Mouse (Mus musculus) c-Kit-positive CD71-positive TER-119-positive erythroid progenitor cells, embryonic 14.5 days (primary cell): ENCODE results near the gene Tomm5.
"Not testable (repeated sequence)": the region's sequence is repeated elsewhere in the genome, so short reads cannot be mapped to it uniquely, and the experiment has no call there.

Experiments
- DNase-seq: peaks from one replicate; pipeline ENCODE4 v3.0.0-alpha.2; 2013; ENCODE audit warnings: low spot score

The Tomm5 gene

DNA sequence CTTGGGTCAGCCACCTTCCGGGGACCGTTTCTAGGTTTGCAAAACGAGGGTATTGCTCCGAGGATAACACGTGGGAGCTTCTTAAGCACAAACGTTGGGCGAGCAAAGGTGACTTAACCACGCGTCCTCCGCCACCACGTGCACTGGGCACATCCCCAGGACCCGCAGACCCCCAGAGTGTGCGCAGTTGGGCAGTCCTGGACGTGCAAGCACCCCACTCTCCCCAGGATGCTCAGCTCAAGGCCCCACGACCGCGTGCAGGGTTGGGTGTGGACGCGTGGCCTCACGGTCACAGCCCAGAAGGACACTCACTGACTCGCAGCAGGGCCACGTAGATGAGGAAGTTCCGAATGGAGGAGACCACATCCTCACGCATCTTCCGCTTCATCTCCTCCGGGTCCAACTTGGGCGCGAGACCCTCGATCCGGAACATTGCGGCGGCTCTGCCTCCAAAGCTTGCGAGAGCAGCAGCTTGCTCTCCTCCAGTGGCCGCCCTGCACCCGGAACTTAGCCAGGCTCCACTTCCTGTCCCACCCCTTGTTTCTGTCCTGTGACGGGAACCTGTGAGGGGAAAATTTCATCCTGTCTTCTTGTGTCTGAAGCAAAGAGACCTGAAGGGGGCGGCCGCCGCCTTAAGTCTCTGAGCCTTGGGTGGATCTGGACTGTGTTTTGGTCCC lies at the start of gene Tomm5:
TSS of gene Tomm5 (minus strand) at position 514 of the 677 bp plus-strand sequence.
- DNase-seq = peak; percentile 82

- no peak for DNase-seq
Observed at GRCm38 (mm10) chr4:45156433-45156832, 48.5 kb upstream of the Tomm5 start.

- no peak for DNase-seq
Observed at GRCm38 (mm10) chr4:45143005-45143404, 35.1 kb upstream of the Tomm5 start.

DNA sequence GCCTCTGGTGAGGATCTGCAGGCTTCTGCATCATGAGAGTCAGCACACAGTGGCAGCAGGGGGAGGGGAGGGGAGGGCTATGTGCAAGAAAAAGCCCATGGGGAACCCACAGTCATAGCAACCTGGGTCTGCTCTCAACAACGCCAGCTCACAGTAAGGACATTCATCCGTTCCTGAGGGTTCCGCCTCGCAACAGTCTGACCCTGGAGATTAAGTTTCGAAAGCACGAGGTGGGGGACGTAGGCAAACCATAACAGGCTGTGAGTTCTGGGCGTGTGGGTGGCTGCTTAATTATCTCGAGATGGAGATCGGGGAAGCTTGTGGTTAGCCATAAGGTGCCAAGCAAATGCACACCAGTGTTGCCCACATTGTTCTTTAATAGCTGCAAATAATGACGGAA lies 34.5 kb upstream of the Tomm5 start:
- DNase-seq = no peak

GRCm38 (mm10) chr4:45141835-45142234 lies 33.9 kb upstream of the Tomm5 start:
- no peak for DNase-seq

DNA sequence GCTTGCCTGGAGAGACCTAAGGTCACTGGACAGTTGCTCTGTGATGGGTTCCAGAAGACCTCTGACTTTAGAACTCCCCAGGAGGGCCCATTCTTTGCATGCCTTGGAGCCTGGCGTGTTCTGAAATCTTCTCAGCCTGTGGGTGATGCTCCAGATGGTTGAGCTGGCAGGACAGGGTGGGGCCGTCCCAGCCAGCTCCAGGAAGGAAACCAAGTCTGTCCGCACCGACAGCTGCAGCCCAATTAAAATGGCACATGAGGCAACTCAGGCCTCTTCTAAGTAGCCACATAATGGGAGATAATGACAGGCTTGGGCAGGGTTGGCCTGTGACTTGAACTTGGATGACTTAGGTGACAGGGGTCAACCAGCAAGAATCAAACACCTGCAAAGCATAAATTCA lies 29.7 kb upstream of the Tomm5 start:
- DNase-seq = no peak

DNA sequence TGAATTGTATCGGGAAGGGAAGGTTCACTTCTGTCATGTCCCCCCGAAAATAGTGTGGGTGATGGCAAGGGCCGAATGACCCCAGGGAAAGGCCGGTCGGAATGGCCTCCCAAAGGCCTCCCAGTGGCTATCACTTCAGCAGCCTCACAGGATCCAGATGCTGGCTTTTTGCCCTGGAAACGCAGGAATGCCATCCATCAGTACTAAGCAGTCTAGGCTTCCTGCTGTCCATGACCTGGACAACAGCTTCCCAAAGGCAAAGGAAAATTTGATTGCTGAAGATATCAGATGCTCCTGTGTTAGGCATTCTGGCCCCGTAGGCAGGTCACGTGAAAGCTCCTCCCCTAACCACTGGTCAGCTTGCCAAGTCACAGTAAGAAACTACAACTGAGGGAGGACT lies 26.6 kb upstream of the Tomm5 start:
- DNase-seq = no peak

DNA sequence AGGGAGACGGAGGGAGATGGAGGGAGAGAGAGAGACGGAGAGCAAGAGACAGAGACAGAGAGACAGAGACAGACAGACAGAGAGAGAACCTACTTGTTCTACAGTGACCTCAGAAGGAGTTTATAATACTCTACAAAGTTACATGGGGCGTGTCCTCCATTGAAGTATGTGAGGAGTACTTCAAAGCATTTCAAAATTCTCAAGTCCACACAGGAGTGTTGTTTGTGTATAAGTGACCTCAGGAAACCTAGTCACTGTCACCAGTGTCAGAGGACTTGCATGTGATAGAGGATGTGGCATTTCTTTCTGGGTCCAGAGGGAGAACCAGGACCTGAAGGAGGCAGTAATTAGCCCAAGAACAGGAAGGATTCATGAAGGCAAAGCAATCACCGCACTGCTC lies 23.1 kb upstream of the Tomm5 start:
- no peak for DNase-seq

DNA sequence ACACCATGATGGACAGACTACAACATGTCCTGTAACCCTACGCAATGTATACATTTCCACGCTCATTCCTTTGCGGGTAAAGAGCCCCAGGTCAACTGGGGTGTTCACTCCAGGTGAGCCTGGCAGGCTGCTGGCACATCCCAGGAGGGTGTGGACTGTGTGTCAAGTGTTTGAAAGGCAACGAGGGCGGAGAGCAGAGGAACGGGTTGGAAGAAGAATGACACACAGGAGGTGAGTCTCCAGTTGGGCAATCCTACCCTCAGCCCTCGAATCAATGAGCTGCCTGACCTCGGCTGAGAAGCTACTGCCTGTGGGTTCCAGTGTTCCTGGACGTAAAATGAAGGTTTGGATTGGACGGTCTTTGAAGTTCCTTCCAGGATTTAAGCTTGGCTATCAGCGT lies 13.4 kb upstream of the Tomm5 start:
- DNase-seq = no peak

DNA sequence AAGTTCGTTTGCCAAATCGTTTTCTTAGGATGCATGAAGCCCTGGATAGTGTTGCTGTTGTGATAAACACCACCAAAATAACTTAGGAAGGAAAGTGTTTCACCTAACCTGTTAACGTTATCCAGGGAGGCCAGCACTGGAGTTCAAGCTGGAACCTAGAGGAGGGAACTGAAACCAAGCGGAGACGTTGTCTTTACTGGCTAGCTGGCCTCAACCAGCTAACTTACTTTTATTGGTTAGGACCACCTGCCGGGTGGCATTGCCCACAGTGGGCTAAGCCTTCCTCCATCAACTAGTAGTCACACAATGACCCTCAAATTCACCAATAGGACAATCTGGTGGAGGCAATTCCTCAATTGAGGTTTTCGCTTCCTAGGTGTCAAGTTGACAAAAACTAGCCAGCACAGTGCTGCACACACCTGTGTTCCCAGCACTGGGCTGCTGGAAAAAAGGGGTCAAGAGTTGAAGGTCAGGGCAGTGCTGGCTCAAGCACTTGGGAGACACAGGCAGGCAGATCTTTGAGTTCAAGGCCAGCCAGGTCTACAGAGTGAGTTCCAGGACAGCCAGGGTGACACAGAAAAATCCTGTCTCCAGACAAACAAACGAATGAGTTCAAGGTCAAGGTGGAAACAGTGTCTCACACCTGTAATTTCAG lies 669 bp upstream of the Tomm5 start:
- DNase-seq = no peak

GRCm38 (mm10) chr4:45107066-45107465 lies 848 bp downstream of the Tomm5 start:
- peak; percentile 14 for DNase-seq

- DNase-seq = peak; percentile 31
Observed at GRCm38 (mm10) chr4:45106409-45106808, 1.5 kb downstream of the Tomm5 start.

DNA sequence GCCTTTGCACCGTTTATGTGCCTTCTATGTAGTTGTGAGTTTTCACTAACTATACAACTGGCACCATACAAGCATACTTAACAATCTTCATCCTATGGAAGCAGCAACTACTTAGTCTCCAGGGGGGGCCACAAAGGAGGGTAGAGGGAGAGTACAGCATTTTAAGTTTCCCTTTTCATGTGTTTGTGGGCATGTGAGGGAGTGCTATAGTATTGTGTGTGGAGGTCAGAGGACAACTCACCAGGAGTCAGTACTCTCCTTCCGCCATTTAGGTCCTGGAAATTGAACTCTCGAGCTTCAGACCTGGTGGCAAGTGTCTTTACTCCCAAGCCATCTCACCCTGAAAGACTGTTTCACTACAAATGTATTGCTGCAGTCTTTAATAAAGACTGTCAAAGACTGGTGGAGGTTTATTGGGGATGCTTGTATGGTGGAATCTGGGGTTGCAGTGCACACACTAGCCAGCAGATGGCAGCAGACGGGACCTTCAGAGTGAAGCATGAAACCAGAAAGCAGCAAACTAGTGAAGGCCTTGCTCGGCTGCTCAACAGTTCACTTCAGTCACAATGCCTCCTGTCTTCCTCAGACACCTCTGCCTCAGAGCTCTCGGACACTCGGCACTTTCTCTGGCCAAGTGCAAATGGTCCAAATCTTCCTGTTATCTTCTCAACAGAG lies 10.6 kb downstream of the Tomm5 start:
- peak; percentile 75 for DNase-seq

GRCm38 (mm10) chr4:45084895-45085290 lies 23.0 kb downstream of the Tomm5 start:
- DNase-seq = no peak

DNA sequence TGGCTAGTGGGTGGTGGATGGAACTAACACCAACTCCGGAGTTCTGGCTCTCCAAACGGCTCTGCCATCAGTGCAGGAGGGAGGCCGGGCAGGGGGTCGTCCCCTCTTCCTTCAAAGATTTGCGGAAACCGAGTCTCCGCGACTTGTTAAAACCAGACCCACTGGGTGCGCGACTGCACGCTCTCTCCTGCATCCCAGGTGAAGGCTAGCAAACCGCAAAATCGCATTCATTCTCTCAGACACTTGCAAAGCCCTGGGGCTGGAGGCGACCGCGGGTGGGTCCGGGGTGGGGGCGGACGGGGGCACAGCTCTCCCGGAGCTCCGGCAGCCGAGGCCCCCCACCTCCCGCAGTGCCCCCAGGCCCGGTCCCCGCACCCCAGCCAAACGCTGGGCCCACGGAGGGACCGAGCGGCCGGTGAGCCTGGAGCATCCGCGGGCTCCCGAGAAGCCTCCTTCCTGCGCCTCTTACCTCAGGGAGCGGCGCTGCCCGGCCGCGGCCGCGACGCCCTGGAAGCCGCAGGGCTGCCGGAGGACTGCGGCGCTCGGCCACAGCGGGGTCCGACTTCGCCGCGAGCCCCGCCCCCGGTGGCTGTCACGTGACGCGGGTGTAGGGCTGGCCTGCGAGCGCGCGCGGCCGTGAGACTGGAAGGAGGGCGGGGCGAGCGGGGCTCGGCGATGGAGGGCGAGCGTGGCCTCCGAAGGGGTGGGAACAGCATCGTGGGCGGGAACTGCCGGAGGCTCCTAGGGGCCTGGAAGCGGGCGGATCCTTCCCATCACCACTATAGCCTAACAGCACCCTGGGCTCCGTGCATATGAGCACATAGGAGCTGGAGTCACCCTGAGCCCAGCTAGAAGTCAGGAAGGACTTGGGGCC lies 23.7 kb downstream of the Tomm5 start, which contains the start of gene Fbxo10:
TSS of gene Fbxo10 (minus strand) at position 584 of the 874 bp plus-strand sequence.
- peak; percentile 90 for DNase-seq

- DNase-seq = no peak
Observed at GRCm38 (mm10) chr4:45083487-45083886, 24.4 kb downstream of the Tomm5 start.

DNA sequence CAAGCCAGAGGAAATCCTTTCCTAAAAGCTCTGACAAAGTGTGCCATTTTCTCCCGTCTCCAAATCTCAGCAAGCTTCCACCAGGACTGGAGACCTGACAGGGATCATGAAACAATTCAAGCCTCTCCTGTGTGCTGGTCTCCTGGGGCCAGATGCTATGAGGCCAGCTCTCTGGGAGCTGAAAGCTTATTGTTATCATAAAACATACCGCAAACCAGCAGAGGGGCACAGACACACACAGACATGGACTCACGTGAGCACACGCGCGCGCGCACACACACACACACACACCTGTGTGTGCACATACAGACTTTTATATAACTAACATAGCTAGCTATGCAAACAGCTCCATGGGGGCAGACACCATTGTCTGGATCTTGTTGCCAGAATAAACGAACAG lies 25.0 kb downstream of the Tomm5 start:
- DNase-seq = no peak

- DNase-seq = not testable (repeated sequence)
Observed at GRCm38 (mm10) chr4:45081041-45081440, 26.9 kb downstream of the Tomm5 start.

- peak; percentile 60 for DNase-seq
Observed at GRCm38 (mm10) chr4:45073544-45073943, 34.4 kb downstream of the Tomm5 start.

DNA sequence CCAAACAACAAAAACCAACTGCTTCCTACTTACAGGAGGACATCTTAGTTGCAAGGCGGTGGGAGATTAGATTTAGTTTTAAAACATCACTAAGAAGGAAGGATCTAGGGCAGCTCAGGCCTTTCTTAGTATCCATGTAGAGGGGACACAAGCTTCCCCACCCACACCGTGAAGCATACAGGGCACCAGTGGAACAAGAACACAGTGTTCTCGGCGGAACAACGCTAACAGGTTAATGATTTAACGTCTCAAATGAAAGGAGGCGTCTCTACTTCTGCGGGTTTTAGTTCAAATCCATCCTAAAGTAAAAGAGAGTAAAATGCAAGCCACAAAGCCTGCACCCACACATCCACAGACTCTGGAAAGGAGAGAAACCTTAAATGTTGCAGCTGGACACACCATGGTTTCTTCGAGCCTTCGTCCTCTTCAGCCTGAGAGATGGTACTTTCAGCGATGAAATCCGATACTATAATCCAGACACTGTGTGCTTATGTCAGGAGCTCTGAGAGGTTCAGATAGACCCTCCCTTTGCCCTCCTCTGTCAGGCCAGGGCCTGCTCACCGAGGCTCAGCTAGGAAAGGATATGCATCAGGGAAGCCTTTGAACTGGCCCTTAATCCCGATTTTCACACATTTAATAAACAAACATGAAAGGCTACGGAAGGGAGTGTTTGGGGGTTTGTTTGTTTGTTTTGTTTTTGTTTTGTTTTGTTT lies 35.5 kb downstream of the Tomm5 start:
- DNase-seq = no peak

GRCm38 (mm10) chr4:45067742-45068141 lies 40.2 kb downstream of the Tomm5 start:
- DNase-seq = no peak
